8 mouse cellular contexts compared by ENCODE assay signal in the genomic region with DNA sequence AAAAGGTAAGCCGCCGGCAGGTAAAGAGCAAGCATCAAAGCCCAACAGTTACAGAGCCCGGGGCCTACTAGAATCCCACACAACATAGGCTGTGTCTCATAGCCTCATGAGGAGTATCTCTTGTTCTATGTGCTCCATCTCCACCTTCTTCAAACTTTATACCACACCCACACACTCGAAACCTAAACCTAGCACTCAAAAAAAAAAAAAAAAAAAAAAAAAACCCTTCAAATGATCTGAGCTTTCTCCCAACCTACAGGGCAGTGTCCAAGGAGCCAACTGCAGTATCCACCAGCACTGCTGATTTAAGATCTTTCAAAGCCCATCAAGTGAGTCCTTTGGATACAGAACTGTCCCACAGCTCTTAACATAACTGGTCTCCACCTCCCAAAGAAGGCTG. TPM values are rescaled to one million over a fixed set of nuclear protein-coding genes. Genes with fewer than 3 reads are reported as not detected.
DNase-seq lines count a peak whose midpoint lies in the region; ATAC-seq and TF ChIP-seq lines count a peak whose summit lies in the region.

No protein-coding gene starts in this region.

- 91% methylated on average over 4 of the region's 4 CpGs for WGBS in embryonic facial prominence, embryonic 12.5 days
- 86% methylated on average over 4 of the region's 4 CpGs for WGBS in intestine, embryonic 16.5 days
- WGBS in neural tube, embryonic 13.5 days, result 94% methylated on average over 4 of the region's 4 CpGs

- no peaks in the 10 kb centered on the region for H3K27me3 ChIP-seq in embryonic facial prominence, embryonic 12.5 days
- H3K27me3 ChIP-seq in intestine, embryonic 16.5 days (replicated peaks; ENCODE audit: control insufficient read depth, insufficient read depth, low read length), result no peaks in the 10 kb centered on the region
- no peaks in the 10 kb centered on the region for H3K27me3 ChIP-seq in neural tube, embryonic 13.5 days

- no peak for TF ChIP-seq CTCF in layer of hippocampus, adult 2 months (conservative IDR thresholded peaks at IDR 0.05)

- peak overlapping the region; percentile 95; the same call in 1 of the 2 replicates for H3K9ac ChIP-seq in embryonic facial prominence, embryonic 12.5 days
- no peak overlapping the region for H3K9ac ChIP-seq in intestine, embryonic 16.5 days (ENCODE audit: low read depth, low read length)
- H3K9ac ChIP-seq in neural tube, embryonic 13.5 days, result peak overlapping the region; percentile 89

- H3K4me2 ChIP-seq in embryonic facial prominence, embryonic 12.5 days (replicated peaks), result peak overlapping the region; percentile 71
- peak overlapping the region; percentile 77 for H3K4me2 ChIP-seq in intestine, embryonic 16.5 days (ENCODE audit: low read depth, low read length)
- H3K4me2 ChIP-seq in neural tube, embryonic 13.5 days, result peak overlapping the region; percentile 79

- no peak overlapping the region for H3K27ac ChIP-seq in layer of hippocampus, adult 2 months
- H3K27ac ChIP-seq in embryonic facial prominence, embryonic 12.5 days, result no peak overlapping the region
- H3K27ac ChIP-seq in intestine, embryonic 16.5 days (ENCODE audit: low read length), result no peak overlapping the region
- H3K27ac ChIP-seq in neural tube, embryonic 13.5 days (replicated peaks), result no peak overlapping the region; the same call in 1 of the 2 replicates

- no peak for DNase-seq in layer of hippocampus, adult 2 months (ENCODE audit: low spot score in 2 of 2)
- DNase-seq in layer of hippocampus, postnatal 14 days (ENCODE audit: low spot score in 2 of 2), result no peak
- DNase-seq in gastrocnemius, postnatal 4 days (ENCODE audit: low spot score in 2 of 2), result no peak
- DNase-seq in cerebellum, adult 18-20 months, result no peak
- DNase-seq in layer of hippocampus, postnatal 10 days (ENCODE audit: low spot score in 2 of 2), result no peak

- peaks cover 12% of the 10 kb centered on the region; the same call in 1 of the 2 replicates for H3K36me3 ChIP-seq in embryonic facial prominence, embryonic 12.5 days
- 0 out of 2 replicates have a peak, but pooled peaks cover 3% of the 10 kb centered on the region for H3K36me3 ChIP-seq in intestine, embryonic 16.5 days (ENCODE audit: control insufficient read depth, insufficient read depth, low read length)
- peaks cover 26% of the 10 kb centered on the region for H3K36me3 ChIP-seq in neural tube, embryonic 13.5 days

- no peak for ATAC-seq in embryonic facial prominence, embryonic 12.5 days (ENCODE audit: insufficient number of reproducible peaks, insufficient read depth, low FRiP score, low TSS enrichment)
- no peak for ATAC-seq in intestine, embryonic 16.5 days
- no peak for ATAC-seq in neural tube, embryonic 13.5 days (ENCODE audit: low read depth)

- H3K4me3 ChIP-seq in layer of hippocampus, adult 2 months, result peak overlapping the region; percentile 91
- H3K4me3 ChIP-seq in embryonic facial prominence, embryonic 12.5 days, result peak overlapping the region; percentile 96
- H3K4me3 ChIP-seq in intestine, embryonic 16.5 days (ENCODE audit: low read length), result peak overlapping the region; percentile 84
- H3K4me3 ChIP-seq in neural tube, embryonic 13.5 days, result peak overlapping the region; percentile 99

- peaks cover 23% of the 10 kb centered on the region for H3K4me1 ChIP-seq in embryonic facial prominence, embryonic 12.5 days
- H3K4me1 ChIP-seq in intestine, embryonic 16.5 days (ENCODE audit: control insufficient read depth, insufficient read depth, low read length), result peaks cover 11% of the 10 kb centered on the region
- peaks cover 41% of the 10 kb centered on the region for H3K4me1 ChIP-seq in neural tube, embryonic 13.5 days (replicated peaks)

- H3K9me3 ChIP-seq in embryonic facial prominence, embryonic 12.5 days, result no peaks in the 10 kb centered on the region
- H3K9me3 ChIP-seq in intestine, embryonic 16.5 days (ENCODE audit: control insufficient read depth, low read length), result no peaks in the 10 kb centered on the region
- H3K9me3 ChIP-seq in neural tube, embryonic 13.5 days, result no peaks in the 10 kb centered on the region

RNA-seq across cellular contexts. Expression of a gene that starts 1.5 kb away (rescaled TPM):
- 10 to 100 TPM; 23.8 to 24.2 TPM for total RNA-seq in layer of hippocampus, adult 2 months (2021)
- total RNA-seq in layer of hippocampus, postnatal 14 days (2021), result 10 to 100 TPM; 23.3 to 25.8 TPM
- polyA plus RNA-seq in embryonic facial prominence, embryonic 12.5 days (2016; fragmentation: Nextera tagmentation; extraction: Ambion mirVana), result 37.0 and 39.8 TPM in 2 replicates
- polyA plus RNA-seq in intestine, embryonic 16.5 days (2015; fragmentation: Nextera tagmentation; extraction: Ambion mirVana), result 18.6 and 19.0 TPM in 2 replicates
- 31.6 and 35.8 TPM in 2 replicates for polyA plus RNA-seq in neural tube, embryonic 13.5 days (2015; fragmentation: Nextera tagmentation; extraction: Ambion mirVana)
- total RNA-seq in gastrocnemius, postnatal 4 days (2021), result 10 to 100 TPM; 12.3 to 16.0 TPM
- total RNA-seq in layer of hippocampus, postnatal 10 days (2021), result 10 to 100 TPM; 29.2 to 30.2 TPM

RNA-seq across cellular contexts. Expression of a gene that starts 1.6 kb away (rescaled TPM):
- total RNA-seq in layer of hippocampus, adult 2 months (2021), result 10 to 100 TPM; 35.4 to 42.8 TPM
- 10 to 100 TPM; 34.8 to 36.8 TPM for total RNA-seq in layer of hippocampus, postnatal 14 days (2021)
- 42.6 and 43.9 TPM in 2 replicates for polyA plus RNA-seq in embryonic facial prominence, embryonic 12.5 days (2016; fragmentation: Nextera tagmentation; extraction: Ambion mirVana)
- 17.3 and 18.3 TPM in 2 replicates for polyA plus RNA-seq in intestine, embryonic 16.5 days (2015; fragmentation: Nextera tagmentation; extraction: Ambion mirVana)
- 28.1 and 33.4 TPM in 2 replicates for polyA plus RNA-seq in neural tube, embryonic 13.5 days (2015; fragmentation: Nextera tagmentation; extraction: Ambion mirVana)
- total RNA-seq in gastrocnemius, postnatal 4 days (2021), result 10 to 100 TPM; 37.4 to 37.8 TPM
- 10 to 100 TPM; 35.4 to 41.0 TPM for total RNA-seq in layer of hippocampus, postnatal 10 days (2021)
